Mouse (Mus musculus) CH12.LX (cell line): ENCODE measurements around the gene Prn. TPM values are rescaled to one million over a fixed set of nuclear protein-coding genes. Genes with fewer than 3 reads are reported as not detected.
A peak's percentile ranks its signal among the peaks of the same experiment; 100 is the strongest.

ENCODE experiments used
- DNase-seq: peaks from one replicate; pipeline ENCODE4 v3.0.0-alpha.2; 2013; ENCODE audit errors: extremely low read depth
- H3K27ac ChIP-seq: 2 replicates; pipeline ENCODE4 v1.5.1; 2012; ENCODE audit warnings: low read depth, mild to moderate bottlenecking, control low read depth, moderate library complexity; ENCODE audit not compliant: insufficient read depth
- H3K27me3 ChIP-seq: replicated peaks from 2 replicates; pipeline ENCODE3; 2012; ENCODE audit warnings: inconsistent platforms
- H3K36me3 ChIP-seq, 2 experiments: replicated peaks in 1 of 2; 2 replicates each; pipeline versions ENCODE3 to v1.6.1; 2012; ENCODE audit warnings: inconsistent platforms in 1 of 2, low read length in 1 of 2, mild to moderate bottlenecking in 1 of 2, mixed read lengths in 1 of 2, moderate library complexity in 1 of 2; ENCODE audit not compliant: control insufficient read depth in 1 of 2, insufficient read depth in 1 of 2
- H3K4me1 ChIP-seq, 2 experiments: 2 replicates each; pipeline ENCODE4 v1.6.1; 2012; ENCODE audit warnings: inconsistent platforms in 1 of 2, moderate library complexity in 1 of 2; ENCODE audit not compliant: insufficient read depth in 2 of 2, control insufficient read depth in 1 of 2
- H3K4me2 ChIP-seq: 2 replicates; pipeline ENCODE4 v1.6.1; 2012; ENCODE audit warnings: low read depth, mild to moderate bottlenecking, control low read depth; ENCODE audit not compliant: poor library complexity, insufficient read depth, severe bottlenecking
- H3K4me3 ChIP-seq, 3 experiments: fragments of 150-350 bp in 1 of 3; sonication (generic) in 1 of 3; replicated peaks in 1 of 3; 2 replicates each; pipeline versions ENCODE3 to v1.5.1; 2011 to 2012; ENCODE audit warnings: low read depth in 2 of 3, low read length in 2 of 3, mild to moderate bottlenecking in 2 of 3, moderate library complexity in 2 of 3, control low read depth in 1 of 3, improper control_type of control experiment in 1 of 3, inconsistent platforms in 1 of 3, mixed read lengths in 1 of 3; ENCODE audit not compliant: poor library complexity in 1 of 3
- H3K79me2 ChIP-seq: replicated peaks from 2 replicates; pipeline ENCODE4 v1.6.1; 2012; ENCODE audit warnings: mild to moderate bottlenecking, moderate library complexity; ENCODE audit not compliant: control insufficient read depth, poor library complexity, insufficient read depth, severe bottlenecking; ENCODE audit errors: extremely low read depth
- H3K9ac ChIP-seq: 2 replicates; pipeline ENCODE4 v1.6.1; 2012; ENCODE audit warnings: low read depth, mild to moderate bottlenecking, control low read depth, moderate library complexity; ENCODE audit not compliant: insufficient read depth
- H3K9me3 ChIP-seq: replicated peaks from 2 replicates; pipeline ENCODE3; 2012; ENCODE audit warnings: low read length, inconsistent platforms, mixed read lengths
- BHLHE40 ChIP-seq: IDR thresholded peaks from 2 replicates; pipeline ENCODE4 v1.6.1; 2011; ENCODE audit warnings: mild to moderate bottlenecking, low read depth, low read length, improper control_type of control experiment
- CHD1 ChIP-seq: IDR thresholded peaks from 2 replicates; pipeline ENCODE4 v1.6.1; 2012; ENCODE audit warnings: low read depth, low read length, improper control_type of control experiment, inconsistent platforms
- CTCF ChIP-seq, 2 experiments: IDR thresholded peaks in 1 of 2; conservative IDR thresholded peaks in 1 of 2; 2 replicates each; pipeline ENCODE4 v1.5.1; 2011 to 2012; ENCODE audit warnings: low read depth in 2 of 2, low read length in 2 of 2, improper control_type of control experiment in 1 of 2, inconsistent platforms in 1 of 2, mild to moderate bottlenecking in 1 of 2, moderate library complexity in 1 of 2
- ELF1 ChIP-seq: IDR thresholded peaks from 2 replicates; pipeline ENCODE4 v1.6.1; 2014; ENCODE audit warnings: low read depth, mild to moderate bottlenecking, inconsistent platforms, low read length, improper control_type of control experiment
- EP300 ChIP-seq: IDR thresholded peaks from 2 replicates; pipeline ENCODE4 v1.6.1; 2011; ENCODE audit warnings: low read length, improper control_type of control experiment
- ETS1 ChIP-seq: conservative IDR thresholded peaks from 2 replicates; pipeline ENCODE4 v1.6.1; 2012; ENCODE audit warnings: low read depth, mild to moderate bottlenecking, inconsistent platforms, low read length, improper control_type of control experiment, moderate library complexity
- HCFC1 ChIP-seq: IDR thresholded peaks from 2 replicates; pipeline ENCODE4 v1.6.1; 2012; ENCODE audit warnings: low read depth, mild to moderate bottlenecking, inconsistent platforms, low read length, improper control_type of control experiment
- IRF4 ChIP-seq: IDR thresholded peaks from 2 replicates; pipeline ENCODE4 v1.6.1; 2014; ENCODE audit warnings: low read depth, mild to moderate bottlenecking, inconsistent platforms, low read length, improper control_type of control experiment
- MAX ChIP-seq: IDR thresholded peaks from 2 replicates; pipeline ENCODE4 v1.6.1; 2011; ENCODE audit warnings: low read length, improper control_type of control experiment
- MAZ ChIP-seq: IDR thresholded peaks from 2 replicates; pipeline ENCODE4 v1.6.1; 2012; ENCODE audit warnings: low read depth, mild to moderate bottlenecking, inconsistent platforms, low read length, improper control_type of control experiment, moderate library complexity
- MEF2A ChIP-seq: IDR thresholded peaks from 2 replicates; pipeline ENCODE4 v1.6.1; 2014; ENCODE audit warnings: low read depth, mild to moderate bottlenecking, inconsistent platforms, low read length, improper control_type of control experiment, borderline replicate concordance
- MXI1 ChIP-seq: IDR thresholded peaks from 2 replicates; pipeline ENCODE4 v1.6.1; 2011; ENCODE audit warnings: mild to moderate bottlenecking, low read depth, low read length, improper control_type of control experiment
- MYC ChIP-seq: IDR thresholded peaks from 2 replicates; pipeline ENCODE4 v1.6.1; 2011; ENCODE audit warnings: low read depth, mild to moderate bottlenecking, improper control_type of control experiment, low read length
- NELFE ChIP-seq: IDR thresholded peaks from 2 replicates; pipeline ENCODE4 v1.6.1; 2011; ENCODE audit warnings: low read depth, low read length, improper control_type of control experiment
- NRF1 ChIP-seq: IDR thresholded peaks from 2 replicates; pipeline ENCODE4 v1.6.1; 2014; ENCODE audit warnings: low read depth, mild to moderate bottlenecking, inconsistent platforms, low read length, improper control_type of control experiment, moderate library complexity
- POLR2AphosphoS2 ChIP-seq: IDR thresholded peaks from 2 replicates; pipeline ENCODE4 v1.6.1; 2011; ENCODE audit warnings: low read depth, low read length, improper control_type of control experiment
- RAD21 ChIP-seq: IDR thresholded peaks from 2 replicates; pipeline ENCODE4 v1.6.1; 2011; ENCODE audit warnings: low read depth, mild to moderate bottlenecking, low read length, improper control_type of control experiment, moderate library complexity
- SIN3A ChIP-seq: IDR thresholded peaks from 2 replicates; pipeline ENCODE4 v1.6.1; 2012; ENCODE audit warnings: low read length, improper control_type of control experiment, inconsistent platforms
- SMC3 ChIP-seq: IDR thresholded peaks from 2 replicates; pipeline ENCODE4 v1.6.1; 2011; ENCODE audit warnings: low read depth, low read length, improper control_type of control experiment
- ZC3H11A ChIP-seq: IDR thresholded peaks from 2 replicates; pipeline ENCODE4 v1.6.1; 2012; ENCODE audit warnings: low read depth, mild to moderate bottlenecking, inconsistent platforms, low read length, improper control_type of control experiment
- ZKSCAN1 ChIP-seq: IDR thresholded peaks from 2 replicates; pipeline ENCODE4 v1.6.1; 2012; ENCODE audit warnings: low read depth, inconsistent platforms, low read length, improper control_type of control experiment, borderline replicate concordance
- ZNF384 ChIP-seq: IDR thresholded peaks from 2 replicates; pipeline ENCODE4 v1.6.1; 2012; ENCODE audit warnings: low read depth, low read length, improper control_type of control experiment, inconsistent platforms
- dilution Hi-C: fragments of 300-500 bp; cut with MboI; formaldehyde crosslinking; loops from 2 replicates; pipeline ENCODE4 v1.14.3; 2020; ENCODE audit warnings: low sequenced_read_pairs; ENCODE audit not compliant: extremely low pct_unique_long_range_greater_than_20kb, extremely low pct_ligation_motif_present
- in situ Hi-C: fragments of 300-500 bp; cut with MboI; formaldehyde crosslinking; loops from 3 replicates; pipeline ENCODE4 v1.14.3; 2019; ENCODE audit warnings: low sequenced_read_pairs, low pct_ligation_motif_present, low pct_unique_long_range_greater_than_20kb, mixed read lengths
- polyA plus RNA-seq: library from polyadenylated mRNA; unstranded; fragments of >175 nt; gene quantifications from 2 replicates; pipeline ENCODE4 v1.2.1, GENCODE M21; 2012; ENCODE audit warnings: low read depth; ENCODE audit not compliant: insufficient read length
- total RNA-seq, 2 experiments: library from RNA; depleted of rRNA; stranded (reverse); fragments of 300-350 nt in 1 of 2; fragments of >200 nt in 1 of 2; gene quantifications; 2 replicates each; pipeline ENCODE4 v1.2.3; 2012 to 2014

Gene Prn
- total and polyA plus RNA-seq, 3 experiments = not detected

GRCm38 (mm10) chr2:131982546-131983196 lies 72.9 kb downstream of the Prn start:
- H3K4me1 ChIP-seq = peaks cover 2 to 34% of the 10 kb centered on the region in 2 experiments
- no peak overlapping the region for H3K4me2 ChIP-seq
- in situ Hi-C loops = loop anchor here (5.0 to 10.0 kb wide), 2 partner anchors 150 to 262 kb away; partner anchors contain the start of gene Tmem230
- peak; percentile 81 for DNase-seq
- dilution Hi-C loops = no loop called here
- TF ChIP-seq CTCF (conservative IDR thresholded peaks at IDR 0.05 in 1 of 2, IDR thresholded peaks at IDR 0.05 in 1 of 2; ENCODE audit: low read depth in 2 of 2, low read length in 2 of 2) (peak; percentile 64 to 98), RAD21 (peak; percentile 99), BHLHE40 (no peak), IRF4 (peak; percentile 56; the same call in 1 of the 2 replicates), NRF1 (no peak), MXI1 (no peak), ZC3H11A (peak; percentile 93), SIN3A (peak; percentile 58), SMC3 (peak; percentile 99), MAZ (no peak; the same call in 1 of the 2 replicates), NELFE (peak; percentile 23; the same call in 1 of the 2 replicates), MYC (peak; percentile 58; the same call in 1 of the 2 replicates)
- no peaks in the 10 kb centered on the region for H3K79me2 ChIP-seq
- H3K9me3 ChIP-seq = peaks cover 7% of the 10 kb centered on the region
- no peaks in the 10 kb centered on the region for H3K27me3 ChIP-seq
- no peaks in the 10 kb centered on the region for H3K36me3 ChIP-seq
- no peak overlapping the region for H3K27ac ChIP-seq
- no peak overlapping the region for H3K4me3 ChIP-seq
- H3K9ac ChIP-seq = no peak overlapping the region

- Histone ChIP-seq H3K4me1 (peaks cover 0 to 50% of the 10 kb centered on the region in 2 experiments; a peak in 3 of 4 replicates), H3K36me3 (peaks cover 5 to 26% of the 10 kb centered on the region in 2 experiments), H3K4me3 (no peak overlapping the region), H3K9me3 (no peaks in the 10 kb centered on the region), H3K4me2 (no peak overlapping the region), H3K27me3 (no peaks in the 10 kb centered on the region), H3K79me2 (no peaks in the 10 kb centered on the region), H3K9ac (no peak overlapping the region), H3K27ac (no peak overlapping the region)
- DNase-seq = no peak
- in situ Hi-C loops = loop anchor here (10.0 kb wide), 1 partner anchor 257 kb away; the partner anchor contains the start of gene Tmem230
- TF ChIP-seq BHLHE40 (no peak), MYC (no peak), RAD21 (peak; percentile 58), HCFC1 (no peak), SIN3A (no peak), POLR2AphosphoS2 (no peak), MAZ (no peak), CTCF (conservative IDR thresholded peaks at IDR 0.05 in 1 of 2, IDR thresholded peaks at IDR 0.05 in 1 of 2; ENCODE audit: low read depth in 2 of 2, low read length in 2 of 2) (peak; percentile 26 to 66; a peak in 3 of 4 replicates), CHD1 (no peak), SMC3 (peak; percentile 65), ZC3H11A (no peak), MAX (no peak), EP300 (no peak), ELF1 (no peak), ZKSCAN1 (no peak), IRF4 (no peak), ETS1 (no peak), ZNF384 (no peak), MEF2A (no peak)
- dilution Hi-C loops = no loop called here
These were observed 78.2 kb downstream of the Prn start for GRCm38 (mm10) chr2:131987950-131988349.
